21 mouse cellular contexts compared by ENCODE assay signal in genomic region chr2:34239315-34239858, GRCm38 (mm10).
A peak's percentile ranks its signal among the peaks of the same experiment; 100 is the strongest.
DNase-seq lines count a peak whose midpoint lies in the region; ATAC-seq lines count a peak whose summit lies in the region.
"Had no signal": no experiment of that assay in that cellular context is flagged by ENCODE, and none has a peak within 500 bp of the region (broad histone marks: within the 10 kb centered on the region; RNA-seq: fewer than 3 reads in every experiment).

No protein-coding gene starts in this region.

- WGBS in forebrain, embryonic 13.5 days: 13% methylated on average over 4 of the region's 4 CpGs
- 36% methylated on average over 4 of the region's 4 CpGs for WGBS in forebrain, embryonic 10.5 days
- WGBS in hindbrain, embryonic 13.5 days: 34% methylated on average over 4 of the region's 4 CpGs
- WGBS in midbrain, embryonic 12.5 days: 35% methylated on average over 4 of the region's 4 CpGs

- no peak overlapping the region for H3K9ac ChIP-seq in forebrain, embryonic 13.5 days
- H3K9ac ChIP-seq in hindbrain, embryonic 13.5 days: no peak overlapping the region
- H3K9ac ChIP-seq in midbrain, embryonic 12.5 days (replicated peaks): no peak overlapping the region
- H3K9ac ChIP-seq: neural tube, embryonic 15.5 days had no signal

- H3K4me3 ChIP-seq in forebrain, embryonic 13.5 days: no peak overlapping the region
- H3K4me3 ChIP-seq in forebrain, embryonic 10.5 days: no peak overlapping the region
- H3K4me3 ChIP-seq in hindbrain, embryonic 13.5 days: no peak overlapping the region
- H3K4me3 ChIP-seq in midbrain, embryonic 12.5 days: no peak overlapping the region
- H3K4me3 ChIP-seq: myocyte; neural tube, embryonic 15.5 days had no signal

- peaks cover 41% of the 10 kb centered on the region for H3K4me1 ChIP-seq in forebrain, embryonic 13.5 days
- H3K4me1 ChIP-seq in forebrain, embryonic 10.5 days: peaks cover 58% of the 10 kb centered on the region
- peaks cover 39% of the 10 kb centered on the region for H3K4me1 ChIP-seq in hindbrain, embryonic 13.5 days (replicated peaks)
- H3K4me1 ChIP-seq in midbrain, embryonic 12.5 days: peaks cover 34% of the 10 kb centered on the region

- no peaks in the 10 kb centered on the region for H3K9me3 ChIP-seq in forebrain, embryonic 13.5 days (replicated peaks)
- H3K9me3 ChIP-seq in forebrain, embryonic 10.5 days: no peaks in the 10 kb centered on the region
- H3K9me3 ChIP-seq in hindbrain, embryonic 13.5 days: no peaks in the 10 kb centered on the region
- no peaks in the 10 kb centered on the region for H3K9me3 ChIP-seq in midbrain, embryonic 12.5 days
- H3K9me3 ChIP-seq: neural tube, embryonic 15.5 days had no signal

- H3K27ac ChIP-seq in forebrain, embryonic 13.5 days: peak overlapping the region; percentile 7; the same call in 1 of the 2 replicates
- H3K27ac ChIP-seq in forebrain, embryonic 10.5 days: no peak overlapping the region
- peak overlapping the region; percentile 24 for H3K27ac ChIP-seq in hindbrain, embryonic 13.5 days
- 0 out of 2 replicates have a peak overlapping the region, but pooled peaks have one; percentile 36 for H3K27ac ChIP-seq in midbrain, embryonic 12.5 days (replicated peaks)
- H3K27ac ChIP-seq: kidney, postnatal 0 days; neural tube, embryonic 15.5 days had no signal

- ATAC-seq in forebrain, embryonic 13.5 days: no peak
- ATAC-seq in hindbrain, embryonic 13.5 days (ENCODE audit: low FRiP score): no peak
- no peak for ATAC-seq in midbrain, embryonic 12.5 days (ENCODE audit: low FRiP score, low read depth)
- ATAC-seq: forebrain, embryonic 16.5 days; inflammation-experienced regulatory T-cells, adult 6 months had no signal

- H3K4me2 ChIP-seq in forebrain, embryonic 13.5 days: no peak overlapping the region
- H3K4me2 ChIP-seq in hindbrain, embryonic 13.5 days: no peak overlapping the region
- no peak overlapping the region for H3K4me2 ChIP-seq in midbrain, embryonic 12.5 days (replicated peaks)
- H3K4me2 ChIP-seq: neural tube, embryonic 15.5 days had no signal

- no peaks in the 10 kb centered on the region for H3K36me3 ChIP-seq in forebrain, embryonic 13.5 days (ENCODE audit: poor library complexity, severe bottlenecking)
- H3K36me3 ChIP-seq in forebrain, embryonic 10.5 days (replicated peaks): no peaks in the 10 kb centered on the region
- no peaks in the 10 kb centered on the region for H3K36me3 ChIP-seq in hindbrain, embryonic 13.5 days
- no peaks in the 10 kb centered on the region for H3K36me3 ChIP-seq in midbrain, embryonic 12.5 days
- H3K36me3 ChIP-seq: neural tube, embryonic 15.5 days had no signal

- no peak for DNase-seq in forebrain, embryonic 10.5 days (ENCODE audit: extremely low spot score, low spot score)
- DNase-seq in retina, embryonic 14.5 days (ENCODE audit: low spot score): peak; percentile 68
- DNase-seq in frontal cortex, postnatal 25 days (ENCODE audit: low spot score in 2 of 2): no peak
- no peak for DNase-seq in heart, adult 9 months (ENCODE audit: low spot score in 2 of 2)
- DNase-seq: adrenal gland, postnatal 25 days; cerebellum, adult 9-10 months; gastrocnemius, postnatal 14 days; heart, adult 18-20 months; kidney, adult 2 months; lung, postnatal 4 days; right cerebral cortex, postnatal 25 days; spleen, adult 18-20 months; thymus, postnatal 14 days had no signal

- H3K27me3 ChIP-seq in forebrain, embryonic 13.5 days: peaks cover 9% of the 10 kb centered on the region; the same call in 1 of the 2 replicates
- peaks cover 24% of the 10 kb centered on the region for H3K27me3 ChIP-seq in forebrain, embryonic 10.5 days (ENCODE audit: poor library complexity, severe bottlenecking)
- H3K27me3 ChIP-seq in hindbrain, embryonic 13.5 days: no peaks in the 10 kb centered on the region
- no peaks in the 10 kb centered on the region for H3K27me3 ChIP-seq in midbrain, embryonic 12.5 days
- H3K27me3 ChIP-seq: neural tube, embryonic 15.5 days had no signal
